Mouse (Mus musculus): ENCODE measurements around the gene Foxc1. TPM values are rescaled to one million over a fixed set of nuclear protein-coding genes. Genes with fewer than 3 reads are reported as not detected.

Foxc1 gene
- polyA plus RNA-seq, 1 experiment from 2014 or later: 0.77 TPM

- ATAC-seq (replicated peaks; ENCODE audit: extremely low read depth, insufficient read depth, low FRiP score): no peak
- H3K4me2 ChIP-seq (ENCODE audit: low read depth, low read length): no peak overlapping the region
- no peak overlapping the region for H3K9ac ChIP-seq (ENCODE audit: low read length)
- H3K4me1 ChIP-seq (ENCODE audit: control insufficient read depth, insufficient read depth, low read length): peaks cover 20% of the 10 kb centered on the region
- WGBS: 15% methylated on average over 5 of the region's 5 CpGs
- H3K9me3 ChIP-seq (replicated peaks; ENCODE audit: control insufficient read depth, low read length): no peaks in the 10 kb centered on the region
- no peak overlapping the region for H3K27ac ChIP-seq (ENCODE audit: low read length)
- peaks cover 59% of the 10 kb centered on the region for H3K27me3 ChIP-seq (ENCODE audit: control insufficient read depth, insufficient read depth, low read length)
- no peaks in the 10 kb centered on the region for H3K36me3 ChIP-seq (ENCODE audit: control insufficient read depth, insufficient read depth)
- H3K4me3 ChIP-seq (ENCODE audit: low read length): no peak overlapping the region
Observed at GRCm38 (mm10) chr13:31802447-31802846, 4.0 kb upstream of the Foxc1 start.

GRCm38 (mm10) chr13:31803166-31804093 lies 3.0 kb upstream of the Foxc1 start:
- no peak for ATAC-seq (replicated peaks; ENCODE audit: extremely low read depth, insufficient read depth, low FRiP score)
- H3K4me1 ChIP-seq (ENCODE audit: control insufficient read depth, insufficient read depth, low read length): peaks cover 21% of the 10 kb centered on the region
- peaks cover 61% of the 10 kb centered on the region for H3K27me3 ChIP-seq (ENCODE audit: control insufficient read depth, insufficient read depth, low read length)
- H3K27ac ChIP-seq (ENCODE audit: low read length): no peak overlapping the region
- H3K9ac ChIP-seq (ENCODE audit: low read length): no peak overlapping the region
- no peaks in the 10 kb centered on the region for H3K36me3 ChIP-seq (ENCODE audit: control insufficient read depth, insufficient read depth)
- 12% methylated on average over 31 of the region's 31 CpGs for WGBS
- H3K4me2 ChIP-seq (ENCODE audit: low read depth, low read length): peak overlapping the region; percentile 21; the same call in 1 of the 2 replicates
- no peaks in the 10 kb centered on the region for H3K9me3 ChIP-seq (replicated peaks; ENCODE audit: control insufficient read depth, low read length)
- H3K4me3 ChIP-seq (ENCODE audit: low read length): no peak overlapping the region

- H3K27ac ChIP-seq (ENCODE audit: low read length): no peak overlapping the region
- no peaks in the 10 kb centered on the region for H3K9me3 ChIP-seq (replicated peaks; ENCODE audit: control insufficient read depth, low read length)
- 22% methylated on average over 7 of the region's 7 CpGs for WGBS
- H3K4me1 ChIP-seq (ENCODE audit: control insufficient read depth, insufficient read depth, low read length): peaks cover 22% of the 10 kb centered on the region
- no peaks in the 10 kb centered on the region for H3K36me3 ChIP-seq (ENCODE audit: control insufficient read depth, insufficient read depth)
- no peak for ATAC-seq (replicated peaks; ENCODE audit: extremely low read depth, insufficient read depth, low FRiP score)
- H3K4me3 ChIP-seq (ENCODE audit: low read length): no peak overlapping the region
- no peak overlapping the region for H3K9ac ChIP-seq (ENCODE audit: low read length)
- H3K4me2 ChIP-seq (ENCODE audit: low read depth, low read length): no peak overlapping the region
- peaks cover 52% of the 10 kb centered on the region for H3K27me3 ChIP-seq (ENCODE audit: control insufficient read depth, insufficient read depth, low read length)
Observed at GRCm38 (mm10) chr13:31804571-31804970, 1.9 kb upstream of the Foxc1 start.

GRCm38 (mm10) chr13:31805831-31806427 lies 504 bp upstream of the Foxc1 start:
- Histone ChIP-seq H3K27me3 (ENCODE audit: control insufficient read depth, insufficient read depth, low read length) (peaks cover 46% of the 10 kb centered on the region), H3K27ac (ENCODE audit: low read length) (peak overlapping the region; percentile 73), H3K9ac (ENCODE audit: low read length) (peak overlapping the region; percentile 70), H3K4me3 (ENCODE audit: low read length) (peak overlapping the region; percentile 79), H3K36me3 (ENCODE audit: control insufficient read depth, insufficient read depth) (no peaks in the 10 kb centered on the region), H3K4me1 (ENCODE audit: control insufficient read depth, insufficient read depth, low read length) (peaks cover 21% of the 10 kb centered on the region), H3K4me2 (ENCODE audit: low read depth, low read length) (peak overlapping the region; percentile 95), H3K9me3 (replicated peaks; ENCODE audit: control insufficient read depth, low read length) (no peaks in the 10 kb centered on the region)
- ATAC-seq (replicated peaks; ENCODE audit: extremely low read depth, insufficient read depth, low FRiP score): peak; percentile 30
- WGBS: 3% methylated on average over 32 of the region's 34 CpGs

GRCm38 (mm10) chr13:31806890-31807735 lies 680 bp downstream of the Foxc1 start:
- peaks cover 15% of the 10 kb centered on the region for H3K4me1 ChIP-seq (ENCODE audit: control insufficient read depth, insufficient read depth, low read length)
- H3K9me3 ChIP-seq (replicated peaks; ENCODE audit: control insufficient read depth, low read length): peaks cover 3% of the 10 kb centered on the region; the same call in 1 of the 2 replicates
- ATAC-seq (replicated peaks; ENCODE audit: extremely low read depth, insufficient read depth, low FRiP score): peak; percentile 15; the same call in 1 of the 2 replicates
- H3K27ac ChIP-seq (ENCODE audit: low read length): peak overlapping the region; percentile 94
- WGBS: under 1% methylated on average over 79 of the region's 101 CpGs
- peak overlapping the region; percentile 79 for H3K4me3 ChIP-seq (ENCODE audit: low read length)
- H3K9ac ChIP-seq (ENCODE audit: low read length): peak overlapping the region; percentile 84
- peak overlapping the region; percentile 95 for H3K4me2 ChIP-seq (ENCODE audit: low read depth, low read length)
- H3K36me3 ChIP-seq (ENCODE audit: control insufficient read depth, insufficient read depth): no peaks in the 10 kb centered on the region
- peaks cover 45% of the 10 kb centered on the region for H3K27me3 ChIP-seq (ENCODE audit: control insufficient read depth, insufficient read depth, low read length)

- H3K27ac ChIP-seq (ENCODE audit: low read length): peak overlapping the region; percentile 94
- peaks cover 3% of the 10 kb centered on the region; the same call in 1 of the 2 replicates for H3K9me3 ChIP-seq (replicated peaks; ENCODE audit: control insufficient read depth, low read length)
- no peaks in the 10 kb centered on the region for H3K36me3 ChIP-seq (ENCODE audit: control insufficient read depth, insufficient read depth)
- peaks cover 45% of the 10 kb centered on the region for H3K27me3 ChIP-seq (ENCODE audit: control insufficient read depth, insufficient read depth, low read length)
- WGBS: 0% methylated on average over 35 of the region's 47 CpGs
- peaks cover 15% of the 10 kb centered on the region for H3K4me1 ChIP-seq (ENCODE audit: control insufficient read depth, insufficient read depth, low read length)
- peak overlapping the region; percentile 95 for H3K4me2 ChIP-seq (ENCODE audit: low read depth, low read length)
- H3K9ac ChIP-seq (ENCODE audit: low read length): peak overlapping the region; percentile 84
- no peak for ATAC-seq (replicated peaks; ENCODE audit: extremely low read depth, insufficient read depth, low FRiP score)
- H3K4me3 ChIP-seq (ENCODE audit: low read length): peak overlapping the region; percentile 79
Observed at GRCm38 (mm10) chr13:31807736-31808115, 1.3 kb downstream of the Foxc1 start.

- peaks cover 13% of the 10 kb centered on the region for H3K4me1 ChIP-seq (ENCODE audit: control insufficient read depth, insufficient read depth, low read length)
- under 1% methylated on average over 64 of the region's 73 CpGs for WGBS
- H3K9ac ChIP-seq (ENCODE audit: low read length): peak overlapping the region; percentile 84
- H3K9me3 ChIP-seq (replicated peaks; ENCODE audit: control insufficient read depth, low read length): peaks cover 3% of the 10 kb centered on the region; the same call in 1 of the 2 replicates
- H3K27ac ChIP-seq (ENCODE audit: low read length): peak overlapping the region; percentile 94
- no peaks in the 10 kb centered on the region for H3K36me3 ChIP-seq (ENCODE audit: control insufficient read depth, insufficient read depth)
- peak overlapping the region; percentile 79 for H3K4me3 ChIP-seq (ENCODE audit: low read length)
- peaks cover 50% of the 10 kb centered on the region for H3K27me3 ChIP-seq (ENCODE audit: control insufficient read depth, insufficient read depth, low read length)
- H3K4me2 ChIP-seq (ENCODE audit: low read depth, low read length): peak overlapping the region; percentile 95
- no peak for ATAC-seq (replicated peaks; ENCODE audit: extremely low read depth, insufficient read depth, low FRiP score)
Observed at GRCm38 (mm10) chr13:31808116-31808803, 1.8 kb downstream of the Foxc1 start.

- no peak for ATAC-seq (replicated peaks; ENCODE audit: extremely low read depth, insufficient read depth, low FRiP score)
- Histone ChIP-seq H3K27ac (ENCODE audit: low read length) (peak overlapping the region; percentile 94), H3K4me2 (ENCODE audit: low read depth, low read length) (peak overlapping the region; percentile 95), H3K9ac (ENCODE audit: low read length) (peak overlapping the region; percentile 84), H3K4me3 (ENCODE audit: low read length) (peak overlapping the region; percentile 79), H3K27me3 (ENCODE audit: control insufficient read depth, insufficient read depth, low read length) (peaks cover 51% of the 10 kb centered on the region), H3K4me1 (ENCODE audit: control insufficient read depth, insufficient read depth, low read length) (peaks cover 13% of the 10 kb centered on the region), H3K9me3 (replicated peaks; ENCODE audit: control insufficient read depth, low read length) (peaks cover 3% of the 10 kb centered on the region; the same call in 1 of the 2 replicates), H3K36me3 (ENCODE audit: control insufficient read depth, insufficient read depth) (no peaks in the 10 kb centered on the region)
- 9% methylated on average over 16 of the region's 16 CpGs for WGBS
Observed at GRCm38 (mm10) chr13:31808804-31809420, 2.5 kb downstream of the Foxc1 start.
